Mouse (Mus musculus) liver, adult 2 months (tissue): ENCODE measurements around the gene Cdc25b. TPM values are rescaled to one million over a fixed set of nuclear protein-coding genes. Genes with fewer than 3 reads are reported as not detected.

Source experiments
- DNase-seq: peaks from one replicate; pipeline ENCODE4 v3.0.0-alpha.2; 2011; ENCODE audit warnings: low read depth, low spot score; ENCODE audit errors: extremely low read depth
- H3K27ac ChIP-seq: fragments of 200-500 bp; replicated peaks from 2 replicates; pipeline ENCODE4 v1.5.1; 2012; ENCODE audit warnings: low read depth, mild to moderate bottlenecking, control low read depth, inconsistent platforms, low read length; ENCODE audit not compliant: insufficient read depth
- H3K27me3 ChIP-seq: fragments of 200-500 bp; 2 replicates; pipeline ENCODE4 v1.6.1; 2012; ENCODE audit warnings: mild to moderate bottlenecking, moderate library complexity, low read length, inconsistent platforms; ENCODE audit not compliant: control insufficient read depth, insufficient read depth
- H3K36me3 ChIP-seq: fragments of 200-500 bp; 2 replicates; pipeline ENCODE4 v1.6.1; 2012; ENCODE audit warnings: low read length, inconsistent platforms; ENCODE audit not compliant: control insufficient read depth, insufficient read depth
- H3K4me1 ChIP-seq: fragments of 200-500 bp; 2 replicates; pipeline ENCODE4 v1.6.1; 2011; ENCODE audit warnings: low read length; ENCODE audit not compliant: control insufficient read depth, insufficient read depth
- H3K4me3 ChIP-seq: fragments of 200-500 bp; 2 replicates; pipeline ENCODE4 v1.5.1; 2011; ENCODE audit warnings: low read depth, mild to moderate bottlenecking, control low read depth, low read length, moderate library complexity; ENCODE audit not compliant: insufficient read depth
- H3K79me2 ChIP-seq: fragments of 200-500 bp; 2 replicates; pipeline ENCODE4 v1.6.1; 2012; ENCODE audit warnings: inconsistent platforms, mild to moderate bottlenecking, low read length, moderate library complexity; ENCODE audit not compliant: control insufficient read depth, insufficient read depth
- H3K9ac ChIP-seq: fragments of 200-500 bp; 2 replicates; pipeline ENCODE4 v1.6.1; 2012; ENCODE audit warnings: low read depth, mild to moderate bottlenecking, control low read depth, inconsistent platforms, low read length
- CTCF ChIP-seq: fragments of 200-500 bp; IDR thresholded peaks from 2 replicates; pipeline ENCODE4 v1.5.1; 2011; ENCODE audit warnings: low read depth, low read length, control low read depth
- POLR2A ChIP-seq: fragments of 200-500 bp; IDR thresholded peaks from 2 replicates; pipeline ENCODE4 v1.6.1; 2011; ENCODE audit warnings: low read length, control low read depth; ENCODE audit not compliant: insufficient read depth; ENCODE audit errors: extremely low read depth
- WGBS: fragments of 180-500 bp; shearing (Covaris S2); methylation state at CpG from one replicate; pipeline ENCODE4 v1.1.7; 2018; 5-methylcytosine and 5-hydroxymethylcytosine counted together
- polyA plus RNA-seq: library from polyadenylated mRNA; depleted of rRNA; stranded (reverse); fragments of >200 nt; gene quantifications from 2 replicates; pipeline ENCODE4 v1.2.3, GENCODE M21; 2012
- total RNA-seq: library from RNA; depleted of rRNA; stranded (reverse); fragments of >200 nt; gene quantifications from 2 replicates; pipeline ENCODE4 v1.2.3, GENCODE M21; 2014

The Cdc25b gene
- total and polyA plus RNA-seq, 2 experiments: 1.0 to 1.5 TPM

GRCm38 (mm10) chr2:131154036-131154435, 32.7 kb upstream of the Cdc25b start:
- TF ChIP-seq CTCF (no peak), POLR2A (no peak)
- Histone ChIP-seq H3K4me3 (no peak overlapping the region), H3K36me3 (no peaks in the 10 kb centered on the region), H3K79me2 (no peaks in the 10 kb centered on the region), H3K9ac (no peak overlapping the region), H3K27me3 (no peaks in the 10 kb centered on the region), H3K4me1 (no peaks in the 10 kb centered on the region), H3K27ac (no peak overlapping the region)
- no peak for DNase-seq
- WGBS: 95% methylated on average over 4 of the region's 4 CpGs

GRCm38 (mm10) chr2:131156987-131157386, 29.8 kb upstream of the Cdc25b start:
- Histone ChIP-seq H3K27ac (no peak overlapping the region), H3K9ac (no peak overlapping the region), H3K4me1 (peaks cover 5% of the 10 kb centered on the region; the same call in 1 of the 2 replicates), H3K36me3 (no peaks in the 10 kb centered on the region), H3K27me3 (no peaks in the 10 kb centered on the region), H3K79me2 (no peaks in the 10 kb centered on the region), H3K4me3 (no peak overlapping the region)
- WGBS: 88% methylated on average over 7 of the region's 7 CpGs
- TF ChIP-seq POLR2A (no peak), CTCF (no peak)
- DNase-seq: no peak

- under 1% methylated on average over 18 of the region's 18 CpGs for WGBS
- DNase-seq: no peak
- Histone ChIP-seq H3K4me3 (peak overlapping the region; percentile 59), H3K4me1 (peaks cover 8% of the 10 kb centered on the region; the same call in 1 of the 2 replicates), H3K27ac (no peak overlapping the region), H3K79me2 (no peaks in the 10 kb centered on the region), H3K27me3 (no peaks in the 10 kb centered on the region), H3K36me3 (no peaks in the 10 kb centered on the region), H3K9ac (peak overlapping the region; percentile 59)
- no peak for TF ChIP-seq CTCF
- no peak for TF ChIP-seq POLR2A
Observed at GRCm38 (mm10) chr2:131159491-131159910, 27.2 kb upstream of the Cdc25b start.

- Histone ChIP-seq H3K4me3 (peak within 1 kb of the TSS; percentile 69), H3K27me3 (no peaks in the 10 kb centered on the region), H3K27ac (peak within 1 kb of the TSS; percentile 80), H3K36me3 (no peaks in the 10 kb centered on the region), H3K9ac (peak within 1 kb of the TSS; percentile 76), H3K4me1 (peaks cover 9% of the 10 kb centered on the region; the same call in 1 of the 2 replicates), H3K79me2 (no peaks in the 10 kb centered on the region)
- 0 out of 2 replicates have a peak, but pooled peaks have one; percentile 1 for TF ChIP-seq CTCF
- TF ChIP-seq POLR2A: peak; percentile 89
- under 1% methylated on average over 54 of the region's 54 CpGs for WGBS
- peak; percentile 94 for DNase-seq
Observed at GRCm38 (mm10) chr2:131159938-131160581, 26.7 kb upstream of the Cdc25b start, which contains the start of gene 1700037H04Rik. Gene 1700037H04Rik, minus strand, starts transcription at chr2:131160081.

GRCm38 (mm10) chr2:131160671-131161111, 26.1 kb upstream of the Cdc25b start:
- Histone ChIP-seq H3K4me3 (peak overlapping the region; percentile 69), H3K27ac (peak overlapping the region; percentile 80), H3K36me3 (no peaks in the 10 kb centered on the region), H3K4me1 (peaks cover 9% of the 10 kb centered on the region; the same call in 1 of the 2 replicates), H3K9ac (peak overlapping the region; percentile 76), H3K27me3 (no peaks in the 10 kb centered on the region), H3K79me2 (no peaks in the 10 kb centered on the region)
- peak; percentile 58 for DNase-seq
- TF ChIP-seq POLR2A (no peak), CTCF (no peak)
- WGBS: 3% methylated on average over 17 of the region's 17 CpGs

- Histone ChIP-seq H3K4me1 (peaks cover 9% of the 10 kb centered on the region; the same call in 1 of the 2 replicates), H3K36me3 (no peaks in the 10 kb centered on the region), H3K27me3 (no peaks in the 10 kb centered on the region), H3K9ac (peak overlapping the region; percentile 68), H3K79me2 (no peaks in the 10 kb centered on the region), H3K4me3 (peak overlapping the region; percentile 77), H3K27ac (peak overlapping the region; percentile 99)
- TF ChIP-seq POLR2A: no peak
- TF ChIP-seq CTCF: no peak
- 56% methylated on average over 7 of the region's 7 CpGs for WGBS
- peak; percentile 95 for DNase-seq
Observed at GRCm38 (mm10) chr2:131163924-131164323, 22.8 kb upstream of the Cdc25b start.
